Mouse (Mus musculus): Measurements from ENCODE around the gene Irf6. TPM values are rescaled to one million over a fixed set of nuclear protein-coding genes. Genes with fewer than 3 reads are reported as not detected.

Irf6 gene
- polyA plus RNA-seq, 1 experiment from 2014 or later, result 4.8 TPM

Other genes starting within 250 kb of the Irf6 start
- gene Syt14, start 117.3 kb upstream of the Irf6 start, polyA plus RNA-seq (2015; fragmentation: Nextera tagmentation; extraction: Ambion mirVana), result 0.21 and 0.55 TPM in 2 replicates
- gene Diexf, start 22.8 kb upstream of the Irf6 start, polyA plus RNA-seq (2015; fragmentation: Nextera tagmentation; extraction: Ambion mirVana), result 3.8 and 4.9 TPM in 2 replicates
- 10.7 and 11.9 TPM in 2 replicates for gene A130010J15Rik, start 14.9 kb downstream of the Irf6 start, polyA plus RNA-seq (2015; fragmentation: Nextera tagmentation; extraction: Ambion mirVana)
- gene Traf3ip3, start 48.6 kb downstream of the Irf6 start, polyA plus RNA-seq (2015; fragmentation: Nextera tagmentation; extraction: Ambion mirVana), result 2.1 and 6.9 TPM in 2 replicates
- gene Lamb3, start 54.6 kb downstream of the Irf6 start, polyA plus RNA-seq (2015; fragmentation: Nextera tagmentation; extraction: Ambion mirVana), result 4.7 and 9.0 TPM in 2 replicates
- 1.9 and 4.6 TPM in 2 replicates for gene Hsd11b1, start 111.0 kb downstream of the Irf6 start, polyA plus RNA-seq (2015; fragmentation: Nextera tagmentation; extraction: Ambion mirVana)
- 103 and 106 TPM in 2 replicates for gene G0s2, start 120.1 kb downstream of the Irf6 start, polyA plus RNA-seq (2015; fragmentation: Nextera tagmentation; extraction: Ambion mirVana)
- 11.5 and 13.3 TPM in 2 replicates for gene Camk1g, start 217.2 kb downstream of the Irf6 start, polyA plus RNA-seq (2015; fragmentation: Nextera tagmentation; extraction: Ambion mirVana)